Mouse (Mus musculus): ENCODE measurements at regions not wholly inside any gene's neighbourhood (a gene's known extent, or its start where the extent isn't known, plus 50 kb on each side); places are given as distances from the start of the nearest gene placed in this dataset.

DNA sequence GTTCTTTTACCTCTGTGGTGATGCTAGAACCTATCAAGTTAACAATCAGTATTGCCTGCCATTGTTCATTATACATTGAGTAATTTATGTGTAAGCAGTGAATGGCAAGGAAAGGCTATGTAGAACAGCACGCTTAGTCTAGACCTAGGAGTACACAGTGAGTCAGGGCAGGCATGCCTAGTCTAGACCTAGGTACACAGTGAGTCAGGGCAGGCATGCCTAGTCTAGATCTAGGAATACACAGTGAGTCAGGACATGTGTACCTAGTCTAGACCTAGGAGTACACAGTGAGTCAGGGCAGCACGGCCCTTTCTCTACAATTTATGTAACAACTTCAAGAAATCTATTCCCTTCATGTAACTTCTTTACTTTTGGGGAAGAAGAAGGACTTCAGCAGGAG is 347.2 kb downstream of the Tmem232 start:
- no peak overlapping the region for H3K27ac ChIP-seq (ENCODE audit: low read depth, low read length)
- ATAC-seq (ENCODE audit: low FRiP score) (no peak), DNase-seq (ENCODE audit: low spot score) (no peak)
- H3K4me2 ChIP-seq (ENCODE audit: low read depth, low read length, poor library complexity, severe bottlenecking), result no peak overlapping the region
- no peak for TF ChIP-seq CTCF (IDR thresholded peaks at IDR 0.05)
- H3K4me3 ChIP-seq (ENCODE audit: low read depth, low read length), result no peak overlapping the region
- H3K27me3 ChIP-seq (ENCODE audit: insufficient read depth, low read length), result no peaks in the 10 kb centered on the region
- H3K4me1 ChIP-seq (ENCODE audit: insufficient read depth, low read length), result no peaks in the 10 kb centered on the region
- 89% methylated on average over 2 of the region's 2 CpGs for WGBS
- no peak overlapping the region for H3K9ac ChIP-seq (replicated peaks; ENCODE audit: low read length, poor library complexity, severe bottlenecking)
- no peaks in the 10 kb centered on the region for H3K9me3 ChIP-seq (ENCODE audit: low read length)
- no peaks in the 10 kb centered on the region for H3K36me3 ChIP-seq (ENCODE audit: insufficient read depth, low read length)

DNA sequence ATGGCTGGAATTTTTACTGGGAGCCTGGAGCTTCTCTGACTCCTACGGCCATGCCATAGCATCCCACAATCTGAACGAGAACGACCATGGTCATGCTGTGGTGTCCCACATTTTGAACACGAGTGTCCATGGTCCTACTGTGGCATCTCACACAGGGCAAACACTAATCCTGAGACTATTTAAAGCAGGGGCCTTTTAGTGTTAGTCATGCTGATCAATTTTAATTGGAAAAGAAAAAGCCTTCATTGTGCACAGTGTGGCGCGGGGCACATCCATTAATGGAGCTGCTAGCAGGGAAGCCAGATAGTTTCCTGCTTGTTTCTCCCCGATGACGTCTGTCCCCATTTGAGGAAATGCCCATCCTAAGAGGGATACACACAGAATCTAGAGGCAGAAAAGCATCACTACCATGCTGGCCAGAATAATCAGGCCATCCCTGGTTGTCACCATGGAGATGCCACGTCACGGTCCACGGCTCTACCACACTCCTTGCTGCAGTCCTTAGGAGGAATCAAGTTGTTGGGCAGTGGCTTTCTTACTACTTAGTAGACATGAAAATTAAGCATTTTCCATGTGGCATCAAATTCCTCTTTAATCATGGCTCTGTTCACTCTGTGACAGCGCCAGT is 348.0 kb downstream of the Tmem232 start:
- Histone ChIP-seq H3K27me3 (ENCODE audit: insufficient read depth, low read length) (no peaks in the 10 kb centered on the region), H3K27ac (ENCODE audit: low read depth, low read length) (no peak overlapping the region)
- peak; percentile 44 for DNase-seq (ENCODE audit: low spot score)

DNA sequence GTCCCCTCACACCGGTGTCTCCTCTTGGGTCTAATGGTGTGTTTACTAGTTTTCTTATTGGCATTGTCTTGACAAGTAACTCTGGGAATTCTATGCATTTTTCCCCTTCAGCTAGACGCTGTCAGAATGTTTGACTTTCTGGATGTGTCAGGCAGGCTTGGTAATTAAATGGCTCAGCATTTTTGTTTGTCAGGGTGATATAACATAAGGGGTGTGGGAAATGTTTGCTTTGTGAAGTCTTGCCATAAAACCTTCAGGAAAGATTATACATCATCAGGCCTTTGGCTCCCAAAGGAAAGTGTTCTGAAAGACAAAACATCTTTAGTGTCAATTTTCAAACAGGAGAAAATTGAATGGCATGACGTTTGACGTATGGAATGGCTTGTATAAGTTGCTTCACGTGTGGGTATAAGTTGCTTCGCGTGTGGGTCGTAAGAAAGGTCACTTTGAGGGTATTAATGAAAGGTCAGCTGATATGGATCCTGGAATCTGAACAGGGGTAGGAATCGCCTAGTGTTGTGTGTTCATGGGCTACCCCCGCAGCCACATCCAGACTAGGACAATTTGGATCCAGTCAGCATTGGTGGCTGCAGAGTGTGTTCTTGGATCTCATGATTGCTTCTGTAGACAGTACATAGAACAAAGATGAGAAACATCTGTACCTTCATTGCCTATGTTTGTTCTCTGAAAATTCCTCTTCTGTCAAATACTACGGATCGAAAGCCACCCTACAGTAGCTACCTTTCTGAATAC is 349.6 kb downstream of the Tmem232 start:
- Histone ChIP-seq H3K9me3 (ENCODE audit: low read length) (no peaks in the 10 kb centered on the region), H3K4me2 (ENCODE audit: low read depth, low read length, poor library complexity, severe bottlenecking) (no peak overlapping the region), H3K36me3 (ENCODE audit: insufficient read depth, low read length) (no peaks in the 10 kb centered on the region), H3K4me3 (ENCODE audit: low read depth, low read length) (no peak overlapping the region), H3K9ac (replicated peaks; ENCODE audit: low read length, poor library complexity, severe bottlenecking) (no peak overlapping the region), H3K27ac (ENCODE audit: low read depth, low read length) (no peak overlapping the region), H3K4me1 (ENCODE audit: insufficient read depth, low read length) (no peaks in the 10 kb centered on the region), H3K27me3 (ENCODE audit: insufficient read depth, low read length) (no peaks in the 10 kb centered on the region)
- 81% methylated on average over 12 of the region's 12 CpGs for WGBS
- DNase-seq (ENCODE audit: low spot score) (no peak), ATAC-seq (ENCODE audit: low FRiP score) (no peak)
- TF ChIP-seq CTCF (IDR thresholded peaks at IDR 0.05), result no peak

More for the DNA sequence above, 348.0 kb downstream of the Tmem232 start:
- peak; percentile 63; the same call in 1 of the 2 replicates for ATAC-seq (ENCODE audit: low FRiP score)
- Histone ChIP-seq H3K4me3 (ENCODE audit: low read depth, low read length) (no peak overlapping the region), H3K9ac (replicated peaks; ENCODE audit: low read length, poor library complexity, severe bottlenecking) (no peak overlapping the region), H3K9me3 (ENCODE audit: low read length) (no peaks in the 10 kb centered on the region), H3K4me1 (ENCODE audit: insufficient read depth, low read length) (no peaks in the 10 kb centered on the region), H3K4me2 (ENCODE audit: low read depth, low read length, poor library complexity, severe bottlenecking) (no peak overlapping the region), H3K36me3 (ENCODE audit: insufficient read depth, low read length) (no peaks in the 10 kb centered on the region)
- TF ChIP-seq CTCF (IDR thresholded peaks at IDR 0.05), result no peak
- 62% methylated on average over 12 of the region's 12 CpGs for WGBS

DNA sequence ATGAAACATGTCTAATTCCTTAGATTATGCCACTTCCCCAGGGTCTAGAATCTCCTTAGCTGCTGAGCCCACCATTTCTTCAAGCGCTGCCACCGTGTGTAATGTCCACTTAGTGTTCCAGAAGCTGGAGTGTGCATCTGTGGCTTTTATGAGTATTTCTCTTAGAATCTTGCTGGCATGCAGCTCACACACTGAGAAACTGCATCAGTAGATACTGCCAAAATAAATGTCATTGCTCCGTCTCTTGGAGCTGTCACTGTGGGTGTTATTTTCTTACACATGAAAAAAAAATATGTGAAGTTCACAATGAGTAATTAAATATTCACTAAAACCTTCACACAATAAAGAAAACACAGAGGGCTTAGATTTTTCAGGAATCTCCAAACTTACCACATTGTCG is 345.3 kb upstream of the 4930583I09Rik start:
- no peak for TF ChIP-seq CTCF (IDR thresholded peaks at IDR 0.05)
- Histone ChIP-seq H3K9me3 (ENCODE audit: low read length) (no peaks in the 10 kb centered on the region), H3K4me3 (ENCODE audit: low read depth, low read length) (no peak overlapping the region), H3K9ac (replicated peaks; ENCODE audit: low read length, poor library complexity, severe bottlenecking) (no peak overlapping the region), H3K27ac (ENCODE audit: low read depth, low read length) (no peak overlapping the region), H3K27me3 (ENCODE audit: insufficient read depth, low read length) (no peaks in the 10 kb centered on the region), H3K4me1 (ENCODE audit: insufficient read depth, low read length) (no peaks in the 10 kb centered on the region), H3K4me2 (ENCODE audit: low read depth, low read length, poor library complexity, severe bottlenecking) (no peak overlapping the region), H3K36me3 (ENCODE audit: insufficient read depth, low read length) (no peaks in the 10 kb centered on the region)
- no peak for ATAC-seq (ENCODE audit: low FRiP score)
- DNase-seq (ENCODE audit: low spot score), result no peak
- 73% methylated on average over 4 of the region's 4 CpGs for WGBS

DNA sequence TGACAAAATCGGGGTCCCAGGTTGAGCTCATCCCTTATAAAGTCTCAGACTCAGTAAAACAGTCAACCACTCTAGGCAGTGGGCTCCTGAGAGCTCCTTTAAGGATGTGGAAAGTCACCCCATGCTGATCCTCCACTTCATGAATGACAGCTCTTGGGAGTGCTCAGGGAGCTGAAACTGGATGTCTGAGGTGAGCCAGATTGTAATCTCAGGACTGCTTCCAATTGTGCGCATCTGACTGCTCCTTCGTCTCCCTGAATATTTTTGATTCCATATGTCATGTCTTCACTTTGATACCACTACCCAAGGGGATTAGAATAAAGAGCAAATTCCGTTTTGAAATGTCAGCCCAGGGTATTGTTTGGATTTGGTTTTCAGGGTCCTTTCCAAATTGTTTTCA is 339.9 kb upstream of the 4930583I09Rik start:
- Histone ChIP-seq H3K9ac (replicated peaks; ENCODE audit: low read length, poor library complexity, severe bottlenecking) (no peak overlapping the region), H3K9me3 (ENCODE audit: low read length) (no peaks in the 10 kb centered on the region), H3K36me3 (ENCODE audit: insufficient read depth, low read length) (no peaks in the 10 kb centered on the region), H3K27me3 (ENCODE audit: insufficient read depth, low read length) (no peaks in the 10 kb centered on the region), H3K4me2 (ENCODE audit: low read depth, low read length, poor library complexity, severe bottlenecking) (no peak overlapping the region), H3K27ac (ENCODE audit: low read depth, low read length) (no peak overlapping the region), H3K4me3 (ENCODE audit: low read depth, low read length) (no peak overlapping the region), H3K4me1 (ENCODE audit: insufficient read depth, low read length) (peaks cover 5% of the 10 kb centered on the region; the same call in 1 of the 2 replicates)
- WGBS, result 53% methylated on average over 4 of the region's 4 CpGs
- ATAC-seq (ENCODE audit: low FRiP score) (no peak), DNase-seq (ENCODE audit: low spot score) (no peak)
- no peak for TF ChIP-seq CTCF (IDR thresholded peaks at IDR 0.05)

DNA sequence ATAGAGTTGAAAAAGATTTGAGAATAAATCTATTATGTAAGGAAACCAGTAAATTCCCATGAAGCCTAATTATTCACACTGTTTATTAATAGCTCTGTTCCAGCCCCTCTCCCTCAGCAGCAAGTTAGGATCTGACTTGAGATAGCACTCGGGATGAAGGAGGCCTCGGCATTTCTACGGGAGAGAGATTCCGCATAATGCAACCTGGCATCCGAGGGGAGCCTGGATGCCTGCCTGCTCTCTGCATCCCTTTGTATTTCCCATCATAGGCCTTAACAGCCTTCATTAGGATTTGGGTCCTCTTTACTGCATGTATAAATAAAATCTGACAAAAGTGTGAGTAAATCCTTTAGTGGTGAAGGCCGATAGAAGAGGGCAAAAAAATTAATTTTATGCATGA is 338.2 kb upstream of the 4930583I09Rik start:
- no peak for DNase-seq (ENCODE audit: low spot score)
- no peak for ATAC-seq (ENCODE audit: low FRiP score)
- Histone ChIP-seq H3K27ac (ENCODE audit: low read depth, low read length) (no peak overlapping the region), H3K4me1 (ENCODE audit: insufficient read depth, low read length) (peaks cover 5% of the 10 kb centered on the region; the same call in 1 of the 2 replicates), H3K4me2 (ENCODE audit: low read depth, low read length, poor library complexity, severe bottlenecking) (no peak overlapping the region), H3K9ac (replicated peaks; ENCODE audit: low read length, poor library complexity, severe bottlenecking) (no peak overlapping the region), H3K36me3 (ENCODE audit: insufficient read depth, low read length) (no peaks in the 10 kb centered on the region), H3K4me3 (ENCODE audit: low read depth, low read length) (no peak overlapping the region), H3K27me3 (ENCODE audit: insufficient read depth, low read length) (no peaks in the 10 kb centered on the region), H3K9me3 (ENCODE audit: low read length) (no peaks in the 10 kb centered on the region)
- no peak for TF ChIP-seq CTCF (IDR thresholded peaks at IDR 0.05)
- WGBS, result 47% methylated on average over 6 of the region's 6 CpGs
